Comparison of ENCODE assay signal across 23 mouse cellular contexts in genomic region chr19:58068114-58068513, GRCm38 (mm10).
DNase-seq lines count a peak whose midpoint lies in the region; ATAC-seq and TF ChIP-seq lines count a peak whose summit lies in the region.
"Had no signal": no experiment of that assay in that cellular context is flagged by ENCODE, and none has a peak within 500 bp of the region (broad histone marks: within the 10 kb centered on the region; RNA-seq: fewer than 3 reads in every experiment).

No protein-coding gene starts in this region.

- DNase-seq in kidney, postnatal 36 days: no peak
- DNase-seq in liver, embryonic 11.5 days (ENCODE audit: low spot score): no peak
- DNase-seq in liver: no peak
- DNase-seq in midbrain, postnatal 0 days (ENCODE audit: low spot score): no peak
- no peak for DNase-seq in thymus, postnatal 25 days
- DNase-seq: adrenal gland, adult 2 months; adrenal gland, postnatal 10 days; adrenal gland, postnatal 25 days; cerebellum, adult 11 months; cerebellum, adult 18-20 months; cerebellum, adult 8-10 months; cerebellum, adult 9-11 months; cerebellum, postnatal 14 days; cerebellum, postnatal 36 days; embryo, embryonic 11 days had no signal

- 28% methylated on average over 2 of the region's 2 CpGs for WGBS in kidney, embryonic 15.5 days
- WGBS in liver, embryonic 11.5 days: 66% methylated on average over 2 of the region's 2 CpGs
- WGBS in liver, embryonic 16.5 days (ENCODE audit: insufficient replicate concordance): 46% methylated on average over 2 of the region's 2 CpGs
- WGBS in midbrain, postnatal 0 days: 90% methylated on average over 2 of the region's 2 CpGs

- peaks cover 27% of the 10 kb centered on the region for H3K4me1 ChIP-seq in kidney, embryonic 15.5 days
- peaks cover 15% of the 10 kb centered on the region for H3K4me1 ChIP-seq in liver, embryonic 11.5 days (replicated peaks; ENCODE audit: control insufficient read depth, insufficient read depth, low read length)
- no peaks in the 10 kb centered on the region for H3K4me1 ChIP-seq in liver, embryonic 16.5 days (ENCODE audit: control insufficient read depth, low read depth, low read length)
- H3K4me1 ChIP-seq in midbrain, postnatal 0 days (ENCODE audit: insufficient read depth, low read length): no peaks in the 10 kb centered on the region

- no peaks in the 10 kb centered on the region for H3K9me3 ChIP-seq in kidney, embryonic 15.5 days (replicated peaks)
- no peaks in the 10 kb centered on the region for H3K9me3 ChIP-seq in liver, embryonic 11.5 days (ENCODE audit: control insufficient read depth, low read length)
- H3K9me3 ChIP-seq in liver, embryonic 16.5 days (replicated peaks; ENCODE audit: control insufficient read depth, low read length): no peaks in the 10 kb centered on the region
- H3K9me3 ChIP-seq in midbrain, postnatal 0 days (ENCODE audit: low read length): no peaks in the 10 kb centered on the region
- H3K9me3 ChIP-seq: embryonic facial prominence, embryonic 15.5 days; forebrain, embryonic 12.5 days had no signal

- TF ChIP-seq CTCF in midbrain, postnatal 0 days (IDR thresholded peaks at IDR 0.05): no peak

- ATAC-seq in kidney, embryonic 15.5 days (replicated peaks; ENCODE audit: low FRiP score): no peak
- no peak for ATAC-seq in liver, embryonic 11.5 days (replicated peaks; ENCODE audit: low FRiP score)
- peak; percentile 24; the same call in 1 of the 2 replicates for ATAC-seq in liver, embryonic 16.5 days (ENCODE audit: low read depth)
- no peak for ATAC-seq in midbrain, postnatal 0 days (ENCODE audit: low FRiP score)
- ATAC-seq: forebrain, embryonic 14.5 days had no signal

- H3K9ac ChIP-seq in kidney, embryonic 15.5 days: no peak overlapping the region
- no peak overlapping the region for H3K9ac ChIP-seq in liver, embryonic 11.5 days (ENCODE audit: low read depth, low read length)
- H3K9ac ChIP-seq in liver, embryonic 16.5 days (ENCODE audit: low read depth, low read length): no peak overlapping the region
- no peak overlapping the region for H3K9ac ChIP-seq in midbrain, postnatal 0 days (replicated peaks; ENCODE audit: low read length, poor library complexity, severe bottlenecking)
- H3K9ac ChIP-seq: embryonic facial prominence, embryonic 13.5 days; embryonic facial prominence, embryonic 15.5 days; forebrain, embryonic 12.5 days had no signal

- no peaks in the 10 kb centered on the region for H3K36me3 ChIP-seq in kidney, embryonic 15.5 days
- no peaks in the 10 kb centered on the region for H3K36me3 ChIP-seq in liver, embryonic 11.5 days (ENCODE audit: control insufficient read depth, insufficient read depth, low read length)
- no peaks in the 10 kb centered on the region for H3K36me3 ChIP-seq in liver, embryonic 16.5 days (ENCODE audit: control insufficient read depth, insufficient read depth)
- no peaks in the 10 kb centered on the region for H3K36me3 ChIP-seq in midbrain, postnatal 0 days (ENCODE audit: insufficient read depth, low read length)
- H3K36me3 ChIP-seq: embryonic facial prominence, embryonic 15.5 days; forebrain, embryonic 12.5 days had no signal

- no peak overlapping the region for H3K4me3 ChIP-seq in kidney, embryonic 15.5 days (replicated peaks)
- H3K4me3 ChIP-seq in liver, embryonic 11.5 days (ENCODE audit: low read depth, low read length): no peak overlapping the region
- H3K4me3 ChIP-seq in liver, embryonic 16.5 days (ENCODE audit: low read depth, low read length): no peak overlapping the region
- H3K4me3 ChIP-seq in midbrain, postnatal 0 days (ENCODE audit: low read depth, low read length): no peak overlapping the region
- H3K4me3 ChIP-seq: embryonic facial prominence, embryonic 13.5 days; embryonic facial prominence, embryonic 15.5 days; erythroblast, embryonic 14.5 days; forebrain, embryonic 10.5 days; forebrain, embryonic 12.5 days had no signal

- peak overlapping the region; percentile 41 for H3K27ac ChIP-seq in kidney, embryonic 15.5 days
- peak overlapping the region; percentile 7; the same call in 1 of the 2 replicates for H3K27ac ChIP-seq in liver, embryonic 11.5 days (ENCODE audit: low read depth, low read length)
- H3K27ac ChIP-seq in liver, embryonic 16.5 days (ENCODE audit: low read length): no peak overlapping the region
- H3K27ac ChIP-seq in midbrain, postnatal 0 days (ENCODE audit: low read depth, low read length): no peak overlapping the region
- H3K27ac ChIP-seq: embryonic facial prominence, embryonic 13.5 days; embryonic facial prominence, embryonic 15.5 days; forebrain, embryonic 10.5 days; forebrain, embryonic 12.5 days had no signal

- no peak overlapping the region for H3K4me2 ChIP-seq in kidney, embryonic 15.5 days
- H3K4me2 ChIP-seq in liver, embryonic 11.5 days: no peak overlapping the region
- no peak overlapping the region for H3K4me2 ChIP-seq in liver, embryonic 16.5 days (ENCODE audit: low read depth, low read length)
- H3K4me2 ChIP-seq in midbrain, postnatal 0 days (ENCODE audit: low read depth, low read length, poor library complexity, severe bottlenecking): no peak overlapping the region
- H3K4me2 ChIP-seq: embryonic facial prominence, embryonic 13.5 days; embryonic facial prominence, embryonic 15.5 days; forebrain, embryonic 12.5 days had no signal

- H3K27me3 ChIP-seq in kidney, embryonic 15.5 days: no peaks in the 10 kb centered on the region
- H3K27me3 ChIP-seq in liver, embryonic 11.5 days (replicated peaks; ENCODE audit: control insufficient read depth, insufficient read depth, low read length): no peaks in the 10 kb centered on the region
- no peaks in the 10 kb centered on the region for H3K27me3 ChIP-seq in liver, embryonic 16.5 days (ENCODE audit: control insufficient read depth, insufficient read depth, low read depth, low read length)
- H3K27me3 ChIP-seq in midbrain, postnatal 0 days (ENCODE audit: insufficient read depth, low read length): no peaks in the 10 kb centered on the region
- H3K27me3 ChIP-seq: embryonic facial prominence, embryonic 13.5 days; embryonic facial prominence, embryonic 15.5 days had no signal

Comparison
In these comparisons a context has a peak if more than half of its experiments do, and no peak if none do; other contexts are left out.
1. H3K27ac ChIP-seq: peak in kidney, embryonic 15.5 days (single experiment) and liver, embryonic 11.5 days (single experiment); none in liver, embryonic 16.5 days (single experiment) and midbrain, postnatal 0 days (single experiment).